Mouse (Mus musculus) cerebellum, postnatal 36 days (tissue): ENCODE measurements around the gene Reck.

Experiments
- DNase-seq, 2 experiments: peaks; one replicate each; pipeline ENCODE4 v3.0.0; 2021 to 2022; ENCODE audit warnings: mixed read lengths in 2 of 2

The Reck gene

DNA sequence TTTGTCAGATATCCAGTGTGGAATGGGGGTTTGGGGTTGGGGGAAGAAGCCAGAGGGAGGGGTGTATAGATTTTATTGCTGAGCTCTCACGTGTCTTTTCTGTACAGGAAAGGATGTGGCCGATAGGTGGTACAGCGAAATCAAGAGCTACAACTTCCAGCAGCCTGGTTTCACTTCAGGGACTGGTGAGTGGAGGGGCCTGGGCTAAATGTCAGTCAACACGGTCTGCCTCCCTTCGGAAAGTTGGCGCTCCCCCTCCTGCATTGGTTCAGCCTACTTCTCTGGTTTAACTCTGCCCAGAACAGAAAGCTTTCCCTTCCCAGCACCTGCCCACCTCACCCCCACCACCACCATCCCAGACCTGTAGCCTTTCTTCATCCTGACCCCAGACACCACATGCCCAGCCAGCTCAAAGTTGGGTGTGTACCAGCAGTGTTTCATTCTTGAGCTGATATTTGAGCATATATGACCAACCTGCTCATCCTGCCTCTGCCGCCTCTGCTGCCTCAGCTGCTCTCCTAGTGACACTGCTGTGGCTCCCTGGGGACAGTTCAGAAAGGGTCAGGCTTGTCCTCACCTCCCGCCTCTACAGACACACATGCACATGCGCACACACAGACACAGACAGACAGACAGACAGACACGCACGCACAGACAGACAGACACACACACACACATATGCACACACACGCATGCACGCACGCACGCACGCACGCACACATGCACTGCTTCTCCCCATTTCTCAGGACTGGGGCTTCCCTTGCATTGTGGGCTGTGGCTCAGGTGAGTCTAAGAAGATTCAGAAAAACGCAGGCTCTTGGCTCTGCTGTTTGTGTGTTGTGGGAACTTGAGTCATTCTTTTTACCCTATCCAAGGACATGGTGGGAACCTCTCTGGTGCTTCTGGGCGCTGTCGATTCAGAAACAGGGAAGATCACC, 95.3 kb downstream of the Reck start:
- no peak for DNase-seq

DNA sequence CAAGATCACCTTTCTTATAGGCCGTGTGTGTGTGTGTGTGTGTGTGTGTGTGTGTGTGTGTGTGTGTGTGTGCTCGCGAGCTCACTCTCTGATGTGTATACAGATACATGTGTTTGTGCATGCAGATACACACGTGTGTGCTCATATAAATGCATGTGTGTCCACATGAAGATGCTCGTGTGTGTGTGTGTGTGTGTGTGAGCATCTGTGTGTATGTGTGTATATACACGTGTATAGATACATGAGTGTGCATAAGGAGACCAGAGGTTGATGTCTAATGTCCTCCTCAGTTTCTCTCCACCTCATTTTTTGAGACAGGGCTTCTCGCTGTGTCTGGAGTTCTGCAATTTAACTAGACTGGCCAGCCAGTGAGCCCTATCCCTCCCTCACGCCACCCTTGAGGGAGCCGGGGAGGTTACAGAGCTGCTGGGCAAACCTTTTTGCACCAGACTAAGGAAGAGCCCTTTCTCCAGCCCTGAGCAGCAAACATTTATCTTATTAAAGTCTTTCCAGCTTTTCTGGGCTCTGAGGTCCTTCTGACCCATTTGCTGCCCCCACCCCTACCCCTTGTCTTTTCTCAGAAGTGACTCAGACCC, 96.3 kb downstream of the Reck start:
- no peak for DNase-seq

DNA sequence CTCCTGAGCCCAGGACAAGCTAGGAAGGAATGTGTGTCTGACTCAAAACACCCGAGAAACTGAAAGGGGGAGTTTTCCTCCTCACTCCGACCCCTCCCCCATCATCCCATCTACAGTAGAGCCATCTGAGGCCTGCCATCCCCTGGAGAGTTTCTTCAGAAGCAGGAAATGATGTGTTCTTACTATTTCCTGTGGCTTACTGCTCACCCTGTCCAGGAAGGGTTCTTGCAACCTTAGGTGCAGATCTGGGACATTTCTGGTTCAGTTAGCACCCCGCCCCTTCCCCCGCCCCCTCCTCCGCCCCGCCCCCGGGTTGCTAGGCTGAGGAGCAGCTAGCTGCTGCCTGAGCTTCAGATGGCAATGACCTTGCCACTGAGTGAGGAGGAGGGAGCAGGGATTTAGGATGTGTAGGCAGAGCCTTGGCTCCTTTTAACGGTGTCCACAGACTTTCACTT, 96.8 kb downstream of the Reck start:
- DNase-seq = no peak

DNA sequence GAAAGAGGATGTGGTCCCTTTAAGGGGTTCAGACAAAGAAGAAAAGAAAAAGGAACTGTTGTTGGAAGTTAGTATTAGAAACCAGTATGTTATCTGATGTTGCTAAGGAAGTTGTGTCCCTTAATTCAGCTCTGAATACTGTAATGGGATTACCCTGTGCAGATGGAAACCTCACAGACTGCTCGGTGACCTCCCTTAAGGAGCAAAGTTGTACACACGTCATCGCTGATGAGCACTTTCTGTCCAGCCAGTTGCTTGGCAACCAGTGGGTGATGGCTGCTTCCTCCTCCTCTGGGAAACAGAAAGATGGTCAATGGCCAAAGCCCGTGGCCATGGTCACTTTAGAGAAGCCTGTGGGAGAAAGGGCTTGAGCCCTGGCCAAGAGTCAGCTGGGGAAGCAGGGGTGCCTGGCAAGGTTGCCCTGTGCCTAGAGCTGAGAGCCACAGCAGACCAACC, 98.2 kb downstream of the Reck start:
- DNase-seq = peak; percentile 22 to 33

DNA sequence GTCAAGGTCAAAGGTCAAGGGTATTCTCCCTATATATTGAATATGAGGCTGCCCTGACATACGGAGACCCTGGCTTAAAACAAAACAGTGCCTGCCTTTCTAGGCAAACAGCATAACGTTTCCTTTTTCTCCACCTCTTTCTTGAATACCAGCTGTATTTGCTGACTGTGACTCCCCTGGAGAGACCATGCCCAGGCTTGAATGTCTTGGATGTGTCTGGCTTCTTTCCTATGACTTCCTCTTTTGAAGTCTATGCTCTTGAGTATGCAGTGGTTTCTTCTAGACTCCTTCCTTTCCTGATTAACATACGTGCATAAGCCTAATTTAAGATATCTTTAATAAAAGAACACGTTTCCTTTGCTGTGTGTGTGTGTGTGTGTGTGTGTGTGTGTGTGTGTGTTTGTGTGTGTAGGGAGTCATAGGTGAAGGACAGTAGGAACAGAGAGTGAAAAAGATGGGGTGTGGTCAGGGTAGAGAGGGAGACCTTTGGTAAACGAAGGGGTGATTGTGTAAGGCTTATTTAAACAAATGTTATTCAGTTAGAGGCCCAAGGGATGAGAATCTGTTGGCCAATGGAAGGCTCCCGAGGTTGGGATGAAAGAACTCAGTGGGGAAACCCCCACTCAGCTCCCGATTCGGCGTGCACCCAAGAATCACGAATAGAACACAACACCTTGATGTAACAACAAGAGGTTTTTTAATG, 99.7 kb downstream of the Reck start:
- no peak for DNase-seq

DNA sequence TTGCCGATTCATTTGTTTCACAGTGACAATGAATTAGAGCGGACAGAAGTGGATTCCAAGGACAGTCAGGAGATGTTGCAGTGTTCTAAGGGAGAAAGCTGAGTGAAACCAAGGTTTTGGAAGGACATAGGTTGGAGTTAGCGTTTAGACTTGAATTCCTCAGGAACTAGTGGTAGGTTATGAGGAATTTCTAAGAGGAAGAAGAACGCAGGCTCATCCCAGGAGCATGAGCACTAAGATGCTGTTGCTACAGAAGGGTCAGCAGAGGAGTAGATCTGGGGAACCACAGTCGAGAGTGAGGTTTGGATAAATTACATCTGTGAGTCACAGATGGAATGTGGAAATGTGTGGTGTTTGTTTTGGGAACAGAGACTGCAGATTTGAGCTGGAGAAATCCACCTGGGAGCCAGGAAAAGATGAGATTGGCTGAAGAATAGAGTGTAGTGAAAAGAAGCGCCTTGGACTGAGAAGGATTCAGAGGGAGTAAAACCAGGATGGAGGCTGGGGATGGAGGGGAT, 101.0 kb downstream of the Reck start:
- DNase-seq = no peak

DNA sequence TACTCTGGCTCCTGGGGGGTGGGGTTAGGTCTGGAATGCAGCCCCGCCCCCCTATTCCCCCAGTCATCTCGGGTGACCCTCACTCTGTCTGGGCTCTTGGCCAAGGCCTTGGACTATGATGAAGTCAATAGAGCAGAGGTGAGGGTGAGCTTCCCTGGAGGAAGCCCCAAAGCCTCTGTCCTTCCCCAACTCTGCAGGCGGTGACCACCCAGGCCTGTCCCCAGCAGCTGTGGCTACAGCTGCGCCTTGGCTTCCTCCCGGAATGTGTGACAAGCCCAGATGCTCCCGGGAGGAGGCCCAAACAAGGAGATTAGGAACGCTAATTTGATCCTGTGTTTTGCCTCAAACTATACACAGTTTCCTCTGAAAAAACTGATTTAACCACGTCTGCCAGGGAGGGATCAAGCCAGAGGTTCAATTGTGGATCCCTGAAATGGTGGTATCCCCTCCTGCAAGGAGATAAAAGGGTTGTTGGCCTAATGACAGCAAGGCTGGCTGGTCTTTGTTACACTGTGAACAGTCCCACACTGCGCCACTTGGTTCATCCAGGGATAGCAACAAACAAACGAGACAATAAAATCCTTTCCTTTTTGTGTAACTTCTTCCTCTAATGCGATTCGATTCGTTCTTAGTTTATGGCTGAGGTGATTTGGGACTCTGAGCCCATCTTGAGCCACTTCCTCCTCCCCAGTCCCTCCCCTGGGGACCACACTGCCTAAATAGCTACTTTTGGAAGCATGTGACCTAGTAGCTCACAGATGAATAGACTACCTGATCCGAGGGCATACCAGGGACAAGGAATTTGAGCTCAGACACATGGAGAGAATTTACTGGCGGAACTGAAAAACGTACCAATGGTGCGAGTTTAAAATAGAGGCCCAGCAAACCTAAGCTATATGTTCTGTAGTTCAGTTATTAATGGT, 103.5 kb downstream of the Reck start:
- no peak for DNase-seq

DNA sequence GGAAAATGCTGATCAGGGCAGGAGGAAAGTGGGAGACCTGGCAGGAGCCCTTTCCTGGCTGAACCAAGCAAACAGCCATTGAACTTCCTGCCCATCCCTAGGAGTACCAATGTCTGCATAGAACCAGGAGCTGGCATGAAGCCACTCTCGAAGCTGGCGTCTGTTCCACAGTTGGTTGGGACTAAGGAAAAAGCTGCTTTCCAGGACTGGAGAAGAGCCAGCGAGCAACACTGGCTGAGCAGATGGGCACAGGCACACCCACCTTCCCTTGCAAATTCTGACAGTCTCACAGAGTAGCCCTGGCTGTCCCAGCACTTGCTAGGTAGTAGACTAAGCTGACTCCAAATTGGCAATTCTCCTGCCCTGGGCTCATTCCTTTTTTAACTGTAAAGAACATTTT, 104.4 kb downstream of the Reck start:
- peak; percentile 85 to 90 for DNase-seq

DNA sequence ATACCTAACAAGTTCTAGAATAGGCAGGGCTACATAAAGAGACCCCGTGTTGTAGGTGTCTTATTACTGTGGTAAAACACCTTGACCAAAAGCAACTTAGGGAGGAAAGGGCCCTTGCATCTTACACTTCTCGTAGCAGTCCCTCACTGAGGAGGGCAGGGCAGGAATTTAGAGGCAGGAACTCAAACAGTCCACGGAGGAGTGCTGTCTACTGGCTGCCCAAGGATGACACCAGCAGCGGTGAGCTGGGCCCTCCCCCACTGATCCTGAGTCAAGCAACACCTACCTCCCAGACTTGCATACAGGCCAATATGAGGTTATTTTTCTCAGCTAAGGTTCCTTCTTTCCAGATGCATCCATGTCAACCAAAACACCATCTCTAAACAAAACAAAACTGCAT, 104.9 kb downstream of the Reck start:
- no peak for DNase-seq

DNA sequence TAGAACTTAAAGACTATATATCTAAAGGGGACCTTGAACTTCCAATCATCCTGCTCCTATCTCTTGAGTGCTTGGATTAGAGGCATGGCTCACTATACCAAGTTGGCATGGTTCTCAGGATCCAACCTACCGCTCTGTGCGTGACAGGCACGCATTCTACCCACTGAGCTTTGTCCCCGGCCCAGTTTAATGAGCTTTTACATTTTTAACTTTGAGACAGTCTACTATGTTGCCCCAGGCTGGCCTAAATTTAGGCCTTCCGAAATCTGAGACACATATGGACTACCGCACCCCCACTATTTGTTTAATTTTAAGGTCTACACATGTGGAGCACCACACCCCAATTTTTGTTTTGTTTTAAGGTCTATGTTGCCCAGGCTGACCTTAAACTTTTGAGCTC, 105.5 kb downstream of the Reck start:
- no peak for DNase-seq

DNA sequence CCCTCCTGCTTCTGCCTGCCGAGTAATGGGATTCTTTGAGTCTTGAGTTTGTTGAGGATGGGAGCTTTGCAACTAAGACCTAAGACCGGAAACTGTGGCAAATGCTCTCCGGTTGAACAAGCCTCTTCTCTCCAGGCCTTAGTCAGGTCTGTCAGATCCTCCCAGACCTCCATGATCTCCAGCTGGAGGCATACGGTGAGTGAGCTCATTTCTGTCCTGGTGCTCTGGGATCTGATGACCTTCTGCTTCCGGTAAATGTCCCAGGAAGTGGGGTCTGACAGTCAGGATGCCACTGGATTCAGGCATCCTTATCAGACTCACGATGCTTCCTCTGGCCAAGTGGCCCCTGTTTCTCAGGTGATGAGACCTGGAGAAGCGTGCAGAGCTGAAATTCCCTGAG, 105.9 kb downstream of the Reck start:
- DNase-seq = no peak

DNA sequence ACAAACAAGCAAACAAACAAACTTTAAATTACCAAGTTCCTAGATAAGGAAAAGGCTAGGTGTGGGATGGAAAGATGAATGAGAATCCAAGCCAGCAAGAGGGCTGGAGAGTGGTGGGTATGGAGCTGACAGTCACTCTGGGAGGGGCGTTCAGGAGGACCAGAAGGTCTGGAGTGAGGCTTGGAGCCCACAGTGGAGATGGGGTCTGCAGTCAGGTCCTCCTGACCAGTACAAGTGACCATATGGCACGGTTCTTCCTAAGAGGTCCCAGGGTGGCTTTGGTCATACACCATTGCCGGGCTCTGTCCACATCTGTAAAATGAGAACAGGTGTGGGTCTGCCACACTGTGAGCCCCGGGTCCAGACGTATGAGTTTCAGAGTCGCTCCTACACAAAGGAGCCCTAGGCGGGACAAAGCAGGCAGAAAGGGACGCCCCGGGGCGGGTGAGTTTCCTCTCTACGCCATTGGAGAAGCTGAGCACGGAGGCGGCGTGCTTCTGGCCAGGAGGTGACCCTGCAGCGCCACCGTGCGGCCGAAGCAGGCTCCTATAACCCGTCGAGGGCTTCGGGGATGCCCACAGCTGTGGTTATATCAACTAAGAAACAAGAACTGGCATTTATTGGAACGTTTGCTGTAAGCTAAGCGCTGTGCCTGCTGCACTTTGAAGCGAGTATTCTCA, 106.9 kb downstream of the Reck start:
- DNase-seq = peak; percentile 89 to 90

DNA sequence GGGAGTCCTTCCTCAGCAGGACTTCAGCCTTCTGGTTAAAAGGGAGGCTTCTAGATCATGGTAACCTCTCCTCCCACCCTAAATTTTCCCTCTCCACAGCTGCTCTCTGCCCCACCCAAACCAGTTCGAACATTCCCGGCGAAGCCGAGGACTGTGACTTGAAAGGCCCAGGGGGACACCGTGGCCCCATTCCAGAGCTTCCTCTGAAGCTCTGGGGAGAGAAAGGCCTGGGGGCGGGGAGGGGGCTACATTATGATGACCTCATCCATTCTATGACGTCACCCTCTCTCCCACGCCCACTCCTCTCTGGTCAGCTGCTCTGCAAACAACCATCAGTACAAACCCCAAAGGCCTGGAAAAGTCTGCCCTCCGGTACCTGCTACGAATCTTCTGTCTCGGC, 107.9 kb downstream of the Reck start, which contains the start of gene Ccin:
TSS of gene Ccin (plus strand) at position 303 of the 400 bp plus-strand sequence.
- DNase-seq = no peak

DNA sequence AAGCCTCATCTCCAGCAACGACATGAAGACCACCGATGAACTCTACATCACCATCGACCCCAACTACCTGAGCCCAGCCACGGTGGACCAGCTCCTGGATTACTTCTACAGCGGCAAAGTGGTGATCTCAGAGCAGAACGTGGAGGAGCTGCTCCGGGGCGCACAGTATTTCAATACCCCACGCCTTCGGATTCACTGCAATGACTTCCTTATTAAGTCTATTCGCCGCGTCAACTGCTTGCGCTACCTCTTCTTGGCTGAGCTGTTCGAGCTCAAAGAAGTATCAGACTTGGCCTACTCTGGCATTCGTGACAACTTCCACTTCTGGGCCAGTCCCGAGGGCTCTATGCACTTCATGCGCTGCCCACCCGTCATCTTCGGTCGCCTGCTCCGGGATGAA, 108.4 kb downstream of the Reck start:
- DNase-seq = no peak

DNA sequence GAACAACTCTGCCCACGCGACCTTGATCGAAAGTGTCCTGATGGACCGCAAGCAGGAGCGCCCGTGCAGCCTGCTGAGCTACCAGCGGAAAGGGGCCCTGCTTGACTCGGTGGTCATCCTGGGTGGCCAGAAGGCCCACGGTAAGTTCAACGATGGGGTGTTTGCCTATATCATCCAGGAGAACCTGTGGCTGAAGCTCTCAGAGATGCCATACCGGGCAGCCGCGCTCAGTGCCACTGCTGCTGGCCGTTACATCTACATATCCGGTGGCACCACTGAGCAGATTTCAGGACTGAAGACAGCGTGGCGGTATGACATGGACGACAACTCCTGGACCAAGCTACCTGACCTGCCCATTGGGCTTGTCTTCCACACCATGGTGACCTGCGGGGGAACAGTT, 109.0 kb downstream of the Reck start:
- DNase-seq = no peak

DNA sequence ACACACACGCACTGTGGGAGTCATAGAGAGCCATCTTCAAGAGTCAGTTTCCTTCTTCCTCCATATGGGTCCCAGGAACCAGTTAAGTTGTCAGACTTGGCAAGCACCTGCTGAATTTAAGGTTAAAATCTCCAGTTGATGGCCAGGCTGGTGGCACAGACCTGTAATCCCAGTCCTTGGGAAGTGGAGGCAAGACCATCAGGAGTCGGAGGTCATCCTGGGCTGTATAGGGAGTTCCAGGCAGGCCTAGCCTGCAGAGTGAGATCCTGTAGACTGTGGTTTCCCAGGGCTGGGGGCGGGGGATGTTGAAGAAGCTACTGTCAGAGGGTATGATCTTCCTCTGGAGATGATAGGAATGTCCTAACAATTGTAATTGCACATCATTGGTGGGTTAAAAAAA, 113.6 kb downstream of the Reck start:
- no peak for DNase-seq

DNA sequence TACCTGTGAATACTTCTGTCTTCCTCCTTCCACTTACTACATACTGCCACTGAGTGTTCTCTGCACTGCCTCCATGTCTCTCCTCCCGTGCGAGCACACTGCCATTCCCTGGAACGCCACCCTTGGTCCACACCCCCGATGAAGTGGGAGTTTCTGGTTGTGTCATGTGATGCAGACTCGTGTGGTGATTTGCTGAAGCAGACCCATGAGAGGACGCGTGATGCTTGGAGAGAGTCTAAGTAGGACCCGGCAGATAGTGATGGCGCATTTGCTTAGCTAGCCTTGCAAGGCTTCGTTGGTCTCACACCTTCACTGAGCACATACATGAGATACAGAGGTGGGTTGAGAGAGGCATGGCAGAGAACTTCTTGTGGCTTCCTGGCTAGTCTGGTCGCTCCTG, 117.7 kb downstream of the Reck start:
- no peak for DNase-seq

DNA sequence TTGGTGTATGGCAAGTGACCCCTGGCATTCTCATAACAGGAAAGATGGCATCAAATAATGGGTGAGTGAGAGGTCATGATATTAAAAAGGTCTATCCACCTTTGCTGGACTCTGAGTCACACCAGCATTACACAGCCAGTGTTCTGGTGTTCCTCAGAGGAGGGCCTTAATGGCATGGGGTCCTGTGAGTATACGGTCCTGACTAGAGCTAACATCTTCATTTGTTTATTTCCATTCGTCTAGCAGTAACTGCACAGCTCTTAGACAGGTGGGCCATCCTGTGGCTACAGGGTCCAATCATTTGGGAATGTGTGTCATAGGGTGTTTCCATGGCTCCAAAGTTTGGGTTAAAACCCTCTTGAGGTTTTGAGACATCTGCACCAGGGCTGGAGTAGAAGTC, 119.0 kb downstream of the Reck start:
- DNase-seq = no peak
